Mouse (Mus musculus) left cerebral cortex, postnatal 25 days (tissue): ENCODE measurements at regions not wholly inside any gene's neighbourhood (a gene's known extent, or its start where the extent isn't known, plus 50 kb on each side); places are given as distances from the start of the nearest gene placed in this dataset.
"Not testable (repeated sequence)": the region's sequence is repeated elsewhere in the genome, so short reads cannot be mapped to it uniquely, and the experiment has no call there.

Experiments
- DNase-seq, 2 experiments: peaks; one replicate each; pipeline ENCODE4 v3.0.0; 2022; ENCODE audit warnings: low spot score in 2 of 2, mixed read lengths in 1 of 2
- intact Hi-C: fragments of 180-260 bp; cut with DNase I; formaldehyde crosslinking; loops from one replicate; pipeline ENCODE4 v1.15.1; 2025

DNA sequence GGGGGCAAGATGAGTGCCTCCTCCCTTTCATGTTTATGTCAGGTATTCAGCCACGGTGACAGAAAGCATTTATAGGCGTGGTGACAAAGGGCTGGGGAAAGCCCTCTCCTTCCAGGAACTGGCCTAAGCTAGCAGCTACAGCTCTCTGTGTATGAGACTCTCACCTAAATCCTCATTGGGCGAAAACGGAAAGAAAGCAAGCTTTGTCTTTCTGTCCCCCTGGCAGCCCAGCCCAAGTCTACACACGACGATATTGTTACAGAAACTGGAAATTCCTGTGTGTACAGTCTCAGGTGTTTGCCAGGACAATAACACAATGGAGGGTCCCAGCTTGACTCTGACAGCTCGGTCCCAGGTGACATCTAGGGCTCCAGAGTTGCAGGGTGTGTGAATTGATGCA is 60.0 kb downstream of the Dact2 start:
- no peak for DNase-seq
- intact Hi-C loops: no loop called here

DNA sequence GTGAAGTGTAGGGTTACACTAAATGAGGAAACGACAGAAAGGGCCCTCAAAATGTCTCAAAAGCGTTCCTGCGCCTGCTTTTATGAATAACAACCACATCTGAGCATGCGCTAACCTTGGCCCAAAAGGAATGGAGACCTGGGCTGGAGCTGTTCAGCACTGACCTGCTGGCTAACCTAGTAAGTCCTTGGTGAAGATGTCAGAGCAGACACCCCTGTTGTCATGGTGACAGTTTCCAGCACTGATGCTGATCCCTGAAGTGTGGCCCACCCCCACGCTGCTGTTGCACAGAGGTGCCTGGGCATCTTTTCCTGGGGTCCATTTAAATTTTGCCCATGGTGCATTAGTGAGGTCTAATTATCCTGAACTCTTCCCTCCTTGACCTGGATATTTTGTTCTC is 62.4 kb downstream of the Dact2 start:
- DNase-seq: no peak
- intact Hi-C loops: no loop called here

DNA sequence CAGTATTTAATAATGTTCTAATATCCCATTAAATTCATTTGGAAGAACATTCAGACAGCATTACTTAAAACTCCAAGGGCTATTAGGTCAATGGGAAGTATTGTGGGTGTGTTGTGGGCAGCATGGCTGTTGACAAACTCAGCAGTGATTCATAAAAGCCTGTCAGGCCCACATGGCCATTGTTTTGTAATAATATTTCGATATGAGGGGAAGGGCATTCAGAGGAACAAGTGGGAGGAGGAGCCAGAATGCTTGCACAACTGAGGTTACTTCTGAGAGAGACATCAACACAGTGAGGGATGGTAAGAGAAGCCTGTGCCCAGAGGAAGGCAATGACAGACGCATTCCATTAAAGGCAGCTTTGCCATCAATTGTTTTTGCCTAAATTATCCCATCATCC is 63.8 kb downstream of the Dact2 start:
- DNase-seq: no peak
- intact Hi-C loops: no loop called here

DNA sequence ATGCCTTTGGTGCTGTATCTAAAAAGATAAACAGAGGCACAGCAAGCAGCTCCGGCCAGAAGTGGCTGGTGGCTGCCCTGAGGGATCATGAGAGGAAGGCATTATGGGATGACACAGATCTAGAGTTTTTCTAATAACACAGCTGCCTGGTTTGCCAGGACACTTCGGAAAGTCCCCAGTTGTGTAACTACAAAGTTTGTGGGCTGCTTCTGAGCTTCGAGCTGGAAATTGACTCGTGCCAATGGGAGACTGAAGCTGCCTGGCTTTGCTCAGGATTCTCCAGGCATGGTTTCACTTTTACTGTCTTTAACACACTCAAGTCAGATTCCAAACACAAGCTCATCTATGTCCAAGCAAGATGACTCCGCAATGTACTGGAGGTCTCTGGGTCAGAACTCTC is 65.2 kb downstream of the Dact2 start:
- intact Hi-C loops: no loop called here

DNA sequence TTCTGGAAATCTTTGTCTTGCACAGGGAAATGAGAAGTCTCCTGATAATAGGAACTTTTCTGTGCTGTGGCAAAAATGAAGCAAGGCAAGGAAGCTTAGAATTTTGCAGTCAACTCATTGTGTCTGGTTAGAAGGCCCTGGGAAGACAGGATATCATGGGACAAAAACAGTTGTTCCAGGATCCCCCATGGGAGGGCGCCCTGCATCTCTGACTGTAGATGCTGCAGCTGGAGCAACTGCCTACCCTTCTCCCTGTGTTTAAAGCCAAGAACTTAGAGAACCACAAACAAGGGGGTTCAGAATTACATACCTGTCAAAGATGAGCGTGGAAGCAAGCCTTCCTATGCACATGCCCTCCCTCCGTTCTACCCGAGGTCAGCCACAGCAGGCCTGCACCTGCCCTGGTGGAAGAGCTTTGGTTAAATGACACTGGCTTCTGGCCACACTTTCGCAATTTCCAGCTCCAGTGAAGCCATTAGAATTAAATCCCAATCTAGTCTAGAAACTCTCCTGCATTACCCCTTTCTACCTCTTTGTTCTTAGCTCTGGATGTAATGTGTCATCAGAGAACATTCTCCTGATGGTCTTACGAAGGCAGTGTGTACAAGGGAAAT is 67.3 kb downstream of the Dact2 start:
- DNase-seq: peak; percentile 70 to 87
- intact Hi-C loops: loop anchor here (1.0 kb wide), 1 partner anchor 69 kb away; no protein-coding TSS in a partner anchor

More for the DNA sequence above, 65.2 kb downstream of the Dact2 start:
- no peak for DNase-seq

DNA sequence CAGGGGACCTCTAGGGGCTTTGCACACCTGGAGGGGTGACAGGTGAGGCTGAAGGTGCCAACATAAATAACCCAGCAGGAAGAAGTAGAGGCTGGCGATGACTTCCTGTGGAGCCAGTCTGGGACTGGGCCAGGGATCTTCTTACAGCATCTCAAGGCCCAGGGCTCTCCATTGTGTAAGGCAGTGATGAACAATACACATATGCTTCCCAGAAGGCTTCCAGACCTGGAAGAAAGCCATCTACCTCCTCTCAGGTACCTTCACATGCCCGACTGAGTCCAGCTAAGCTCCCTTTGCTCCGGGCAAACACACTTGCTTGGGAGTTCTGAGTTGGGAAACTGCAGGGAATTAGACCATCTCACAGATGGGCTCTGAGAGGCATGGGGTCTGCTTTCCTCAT is 69.5 kb downstream of the Dact2 start:
- DNase-seq: no peak
- intact Hi-C loops: no loop called here

DNA sequence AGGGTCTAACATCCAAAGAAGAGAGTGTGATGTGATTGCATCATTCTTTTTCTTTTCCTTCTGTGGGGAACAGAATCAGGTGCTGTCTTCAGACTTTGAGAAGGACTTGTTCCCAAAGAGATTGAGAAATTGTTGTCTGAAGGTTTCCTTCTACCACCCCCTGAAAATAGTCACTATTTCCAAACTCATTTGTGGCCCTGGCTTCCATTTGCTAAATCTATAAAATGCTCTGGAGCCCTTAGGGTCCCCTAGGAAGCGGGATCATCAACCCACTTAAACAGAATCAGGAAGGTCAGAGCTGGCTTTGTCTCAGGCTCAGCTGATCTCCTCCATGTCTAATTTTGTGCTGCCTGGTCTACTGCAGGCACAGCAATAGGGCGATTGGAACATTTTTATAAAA is 70.1 kb downstream of the Dact2 start:
- DNase-seq: no peak
- intact Hi-C loops: no loop called here

DNA sequence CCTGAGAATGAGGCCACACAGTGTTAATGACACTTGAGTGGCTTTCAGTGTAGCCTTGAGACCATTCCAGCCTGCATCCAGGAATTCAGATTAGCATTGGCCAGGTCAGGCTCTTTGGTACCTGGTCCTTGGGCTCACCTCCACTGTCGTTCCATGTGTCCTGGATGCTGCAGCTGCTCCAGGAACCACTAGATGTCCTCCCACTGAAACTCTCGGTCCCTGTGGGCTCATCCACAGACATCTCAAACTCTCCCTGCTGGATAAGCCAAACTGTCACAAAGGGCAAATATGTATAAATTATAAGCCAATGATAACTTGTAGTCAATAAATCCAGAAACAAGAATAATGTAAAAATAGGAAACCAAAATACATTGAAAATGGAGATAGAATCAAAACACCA is 67.7 kb upstream of the Gm7358 start:
- intact Hi-C loops: not testable (repeated sequence)
- peak in 1 of 2 experiments; percentile 30 for DNase-seq

DNA sequence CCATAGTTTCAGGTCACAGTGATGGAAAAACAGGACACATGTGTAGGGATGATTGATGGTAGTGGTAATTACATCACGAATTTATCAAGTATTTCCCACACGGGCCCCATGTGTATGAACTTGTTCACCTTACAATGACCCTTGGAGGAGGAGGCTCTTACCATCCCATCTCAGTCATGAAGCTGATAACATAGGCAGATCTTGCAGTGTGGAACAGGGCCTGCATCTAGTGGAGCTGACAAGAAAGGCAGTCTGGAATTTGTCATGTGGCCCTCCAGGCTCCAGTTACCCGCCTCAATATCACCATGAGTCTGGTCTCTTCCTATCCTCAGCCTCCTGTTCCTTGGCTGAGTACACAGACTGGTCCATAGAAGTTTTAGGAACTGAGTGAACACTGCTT is 59.5 kb upstream of the Gm7358 start:
- DNase-seq: no peak
- intact Hi-C loops: loop anchor here (5.0 to 10.0 kb wide), 2 partner anchors 398 to 786 kb away; no protein-coding TSS in a partner anchor

DNA sequence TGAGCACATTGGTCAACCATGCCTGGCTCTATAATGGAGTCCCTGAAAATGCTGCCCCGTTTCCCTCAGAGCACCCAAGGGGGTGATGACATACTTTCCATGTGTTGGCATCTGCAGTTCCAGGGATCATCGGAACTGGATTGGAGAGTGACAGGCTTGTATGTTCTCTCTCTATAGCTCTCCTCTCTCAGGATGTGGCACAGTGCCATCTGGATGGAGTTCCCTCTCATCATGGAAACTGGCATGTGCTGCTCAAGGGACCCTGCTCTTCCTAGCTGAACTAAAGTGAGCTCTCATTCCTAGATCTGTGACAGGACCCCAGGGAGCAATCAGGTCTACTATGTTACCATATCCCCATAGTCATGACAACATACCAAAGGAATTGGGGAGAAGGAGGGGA is 56.9 kb upstream of the Gm7358 start:
- intact Hi-C loops: loop anchor here (5.0 to 10.0 kb wide), 2 partner anchors 401 to 789 kb away; no protein-coding TSS in a partner anchor
- DNase-seq: no peak

DNA sequence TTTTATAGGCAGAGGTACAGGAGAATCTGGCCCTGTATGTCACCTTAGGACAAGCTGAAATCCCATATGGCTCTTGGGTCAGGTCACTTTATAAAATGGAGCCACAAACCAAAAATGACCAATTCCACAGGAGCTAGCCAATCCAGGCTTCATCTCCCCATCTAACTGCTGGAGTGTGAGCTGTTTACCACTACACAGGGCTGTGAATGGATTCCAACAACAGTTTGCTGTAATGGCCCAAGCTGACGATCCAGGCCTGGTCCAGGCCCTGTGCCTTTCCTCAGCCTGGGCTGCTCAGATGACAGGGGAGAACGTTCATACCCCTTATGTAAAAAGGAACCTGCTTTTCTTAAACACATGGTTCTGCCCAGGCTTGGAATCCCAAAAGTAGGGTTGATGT is 55.5 kb upstream of the Gm7358 start:
- DNase-seq: no peak
- intact Hi-C loops: loop anchor here (5.0 to 10.0 kb wide), 2 partner anchors 402 to 790 kb away; no protein-coding TSS in a partner anchor

DNA sequence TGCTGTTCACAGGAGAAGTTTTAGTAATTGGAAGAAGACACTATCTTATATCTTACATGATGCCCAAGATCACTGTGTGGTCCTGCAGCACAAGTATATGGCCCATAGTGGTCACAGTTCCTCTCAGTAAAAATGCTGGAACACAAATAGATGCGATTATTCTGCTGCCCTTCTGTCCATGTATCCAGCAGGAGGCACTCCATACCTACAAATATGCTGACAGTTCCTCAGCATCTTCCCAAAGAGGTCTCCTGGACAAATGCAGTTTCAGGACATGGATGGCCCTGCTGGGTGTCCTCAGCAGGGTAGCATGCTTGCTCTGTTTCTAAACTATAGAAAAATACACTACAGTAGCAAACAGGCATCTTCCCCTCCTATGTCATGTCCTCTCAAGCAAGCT is 52.4 kb upstream of the Gm7358 start:
- intact Hi-C loops: loop anchor here (2.0 to 10.0 kb wide), 2 partner anchors 109 to 793 kb away; no protein-coding TSS in a partner anchor

More for the DNA sequence above, 52.4 kb upstream of the Gm7358 start:
- peak; percentile 36 to 62 for DNase-seq
